Mouse (Mus musculus): ENCODE results near the gene Pou2af1.

DNA sequence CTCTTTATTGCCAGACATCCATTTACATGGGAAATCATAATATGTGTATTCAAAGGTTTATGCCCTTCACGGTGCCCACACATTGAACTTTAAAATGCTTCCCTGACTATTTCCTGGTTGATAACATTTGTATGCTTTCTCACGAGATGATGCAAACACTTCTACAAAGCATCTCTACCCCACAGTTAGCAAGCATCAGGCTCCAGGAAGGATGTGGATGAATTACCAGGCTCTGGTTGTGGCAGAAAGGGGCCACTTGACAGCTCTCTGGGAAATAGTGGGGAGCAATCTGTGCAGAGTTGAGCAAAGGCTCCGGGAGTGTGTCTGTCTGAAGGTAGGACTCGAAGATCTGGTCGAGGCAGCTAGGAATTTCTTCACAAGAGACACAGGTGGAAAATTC, 58.6 kb downstream of the Pou2af1 start:
- TF ChIP-seq CTCF (IDR thresholded peaks at IDR 0.05; ENCODE audit: extremely low read depth, insufficient read depth, insufficient read length, insufficient replicate concordance), result no peak
- TF ChIP-seq POLR2A (IDR thresholded peaks at IDR 0.05; ENCODE audit: low read depth, low read length), result no peak

Measured in spleen, adult 2 months (tissue).